ENCODE assay signal across 18 mouse cellular contexts in the genomic region with DNA sequence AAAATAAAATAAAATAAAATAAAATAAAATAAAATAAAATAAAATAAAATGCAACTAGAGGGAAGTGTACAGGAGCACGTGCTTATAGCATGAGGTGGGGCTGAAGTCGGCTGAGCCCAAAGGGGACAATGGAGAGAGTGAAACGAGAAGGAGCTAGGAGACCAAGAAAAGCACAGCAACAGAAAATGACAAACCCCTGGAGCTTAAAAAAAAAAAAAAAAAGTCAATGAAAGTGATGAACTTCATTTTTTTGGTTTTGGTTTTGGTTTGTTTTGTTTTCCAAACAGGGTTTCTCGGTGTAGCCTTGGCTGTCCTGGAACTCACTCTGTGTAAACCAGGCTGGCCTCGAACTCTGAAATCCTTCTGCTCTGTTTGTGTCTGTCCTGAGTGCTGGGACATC.
"Had no signal": no experiment of that assay in that cellular context is flagged by ENCODE, and none has a peak within 500 bp of the region (broad histone marks: within the 10 kb centered on the region; RNA-seq: fewer than 3 reads in every experiment).

No protein-coding gene starts in this region.

- H3K27ac ChIP-seq: left cerebral cortex, adult 2 months had no signal

- H3K36me3 ChIP-seq: liver, embryonic 13.5 days had no signal

- ATAC-seq: intestine, postnatal 0 days had no signal

- DNase-seq: kidney, adult 2 months; kidney, postnatal 10 days; kidney, postnatal 36 days; layer of hippocampus, postnatal 36 days; liver, embryonic 13.5 days; lung, adult 2 months; lung, postnatal 14 days; lung, postnatal 4 days; midbrain, embryonic 14.5 days; right cerebral cortex, adult 18-20 months; right cerebral cortex, postnatal 14 days; right cerebral cortex, postnatal 4 days; thymus, adult 2 months; thymus, postnatal 25 days had no signal

- H3K9me3 ChIP-seq: liver, embryonic 13.5 days had no signal

- H3K4me3 ChIP-seq: left cerebral cortex, adult 2 months; liver, embryonic 13.5 days; megakaryocyte, embryonic 14.5 days; myocyte had no signal
